Mouse (Mus musculus) inflammation-experienced regulatory T-cells, adult 6 months (primary cell): ENCODE data around the gene Gm6871. TPM values are rescaled to one million over a fixed set of nuclear protein-coding genes. Genes with fewer than 3 reads are reported as not detected.

Source experiments
- polyA plus RNA-seq, 3 experiments: library from polyadenylated mRNA; unstranded; fragments of 100-300 nt; shearing (Covaris generic); gene quantifications; one replicate each; pipeline ENCODE4 v1.2.1; 2017

Gene Gm6871
- polyA plus RNA-seq, 3 experiments from 2014 or later = 0.24 TPM; not detected in 2

Other genes starting within 250 kb of the Gm6871 start
- gene AI987944, start 180.3 kb downstream of the Gm6871 start, polyA plus RNA-seq = 10 to 100 TPM; 37.8 to 54.1 (median 53.2) TPM
- under 1 TPM in 1 of 3 experiments, not detected in 2; 0.06 TPM for gene Vmn2r57, start 125.0 kb downstream of the Gm6871 start, polyA plus RNA-seq
- gene Gm20449, start 74.2 kb downstream of the Gm6871 start, polyA plus RNA-seq = not detected
- 10 to 100 TPM; 17.5 to 21.3 (median 21.2) TPM for gene AW146154, start 73.8 kb downstream of the Gm6871 start, polyA plus RNA-seq
- gene 2610021A01Rik, start 25.6 kb upstream of the Gm6871 start, polyA plus RNA-seq = 10 to 100 TPM; 20.2 to 27.6 (median 21.7) TPM
- 10 to 100 TPM in 2 of 3 experiments, 1 to 10 TPM in 1; 7.8 to 15.8 (median 14.4) TPM for gene Zfp788, start 59.5 kb upstream of the Gm6871 start, polyA plus RNA-seq